Mouse (Mus musculus): Measurements from ENCODE around the gene Rdh11. TPM values are rescaled to one million over a fixed set of nuclear protein-coding genes. Genes with fewer than 3 reads are reported as not detected.

Gene Rdh11
- 53.1 and 60.5 TPM in 2 replicates for total RNA-seq (2014; rRNA removed)
- polyA plus RNA-seq (2012; rRNA removed) = 37.9 and 46.4 TPM in 2 replicates

DNA sequence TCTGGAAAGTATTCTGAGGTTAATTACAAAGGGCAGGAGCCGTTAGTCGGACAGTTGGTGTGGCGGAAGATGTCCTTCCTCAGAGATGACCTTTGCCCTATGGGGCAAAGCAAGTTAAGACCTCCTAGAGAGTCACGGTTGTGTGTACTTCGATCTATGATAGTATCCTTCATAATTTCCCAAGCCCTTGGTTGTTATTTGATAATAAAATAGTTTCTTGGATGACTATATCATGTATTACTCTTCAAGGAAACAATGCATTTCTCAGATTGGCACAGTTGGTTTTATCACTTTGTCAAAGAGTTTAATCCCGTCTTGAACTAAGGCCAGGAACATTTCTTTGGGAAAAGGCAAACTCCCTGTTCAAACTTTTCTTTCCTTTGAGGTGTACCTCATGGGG is at the start of gene Rdh11:
Gene Rdh11, minus strand, starts transcription at position 101 of the 400 bp plus-strand sequence.
- H3K9ac ChIP-seq (ENCODE audit: low read depth, low read length) = peak within 1 kb of the TSS; percentile 56
- 46% methylated on average over 6 of the region's 6 CpGs for WGBS
- peaks cover 5% of the 10 kb centered on the region; the same call in 1 of the 2 replicates for H3K79me2 ChIP-seq (ENCODE audit: control insufficient read depth, insufficient read depth, low read length)
- peaks cover 13% of the 10 kb centered on the region for H3K36me3 ChIP-seq (ENCODE audit: control insufficient read depth, insufficient read depth, low read length)
- peak within 1 kb of the TSS; percentile 71 for H3K27ac ChIP-seq (replicated peaks; ENCODE audit: insufficient read depth, low read depth, low read length)
- no peaks in the 10 kb centered on the region for H3K27me3 ChIP-seq (ENCODE audit: control insufficient read depth, insufficient read depth, low read length)
- TF ChIP-seq CTCF (IDR thresholded peaks at IDR 0.05; ENCODE audit: low read depth, low read length) = no peak
- no peak for TF ChIP-seq POLR2A (IDR thresholded peaks at IDR 0.05; ENCODE audit: extremely low read depth, insufficient read depth, low read length)
- H3K4me1 ChIP-seq (ENCODE audit: control insufficient read depth, insufficient read depth, low read length) = peaks cover 11% of the 10 kb centered on the region
- peak within 1 kb of the TSS; percentile 76 for H3K4me3 ChIP-seq (ENCODE audit: insufficient read depth, low read depth, low read length)
- DNase-seq (ENCODE audit: extremely low read depth, low read depth, low spot score) = no peak

DNA sequence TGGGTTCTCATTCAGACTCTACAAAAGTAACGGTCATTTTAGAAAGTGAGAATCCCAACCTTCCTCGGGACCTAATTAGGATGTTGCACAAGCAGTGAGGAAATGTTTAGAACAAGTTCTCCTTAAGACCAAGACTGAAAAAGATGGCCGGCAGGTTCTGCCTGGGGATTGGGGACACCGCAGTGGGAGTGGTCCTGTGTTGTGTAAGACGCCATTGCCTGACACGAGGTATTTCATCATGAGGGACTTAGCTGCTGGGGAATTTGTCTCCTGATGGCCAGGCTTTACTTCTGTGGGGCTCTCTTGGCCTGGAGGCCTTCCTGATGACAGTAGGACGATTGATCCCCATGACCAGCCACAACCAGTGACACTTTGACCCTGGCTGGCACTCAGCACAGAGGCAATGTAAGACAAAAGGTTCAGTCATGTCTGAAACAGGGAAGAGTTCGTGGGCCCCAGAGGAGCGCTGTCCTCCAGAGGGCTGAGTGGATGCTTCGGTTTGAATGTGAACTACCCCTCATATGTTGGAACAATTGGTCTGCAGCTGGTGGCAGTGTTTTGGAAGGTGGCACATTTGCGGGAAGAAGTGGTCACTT is 43.5 kb upstream of the Rdh11 start:
- DNase-seq (ENCODE audit: extremely low read depth, low read depth, low spot score) = no peak

DNA sequence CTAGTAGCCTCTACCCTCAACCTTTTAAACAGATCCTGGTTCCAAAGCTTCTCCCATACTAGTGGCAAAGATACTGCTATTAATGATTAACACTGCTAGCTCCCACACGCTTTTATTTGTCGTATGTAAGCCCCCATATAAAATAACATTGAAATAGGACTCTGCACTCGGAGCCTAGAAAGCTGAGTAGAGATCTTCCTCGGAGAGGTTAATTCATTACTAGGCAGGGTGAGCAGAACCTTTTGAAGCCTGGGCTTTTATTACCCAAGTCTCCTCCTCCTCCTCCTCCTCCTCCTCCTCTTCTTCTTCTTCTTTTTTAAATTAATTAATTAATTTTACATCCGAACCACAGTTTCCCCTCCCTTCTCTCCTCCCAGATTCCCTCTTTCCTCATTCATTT is 25.4 kb upstream of the Rdh11 start:
- no peak overlapping the region for H3K4me3 ChIP-seq (ENCODE audit: insufficient read depth, low read depth, low read length)
- H3K27ac ChIP-seq (replicated peaks; ENCODE audit: insufficient read depth, low read depth, low read length) = no peak overlapping the region
- 27% methylated on average over 5 of the region's 5 CpGs for WGBS
- H3K79me2 ChIP-seq (ENCODE audit: control insufficient read depth, insufficient read depth, low read length) = no peaks in the 10 kb centered on the region
- H3K36me3 ChIP-seq (ENCODE audit: control insufficient read depth, insufficient read depth, low read length) = no peaks in the 10 kb centered on the region
- H3K27me3 ChIP-seq (ENCODE audit: control insufficient read depth, insufficient read depth, low read length) = no peaks in the 10 kb centered on the region
- H3K9ac ChIP-seq (ENCODE audit: low read depth, low read length) = no peak overlapping the region
- no peaks in the 10 kb centered on the region for H3K4me1 ChIP-seq (ENCODE audit: control insufficient read depth, insufficient read depth, low read length)
- TF ChIP-seq POLR2A (IDR thresholded peaks at IDR 0.05; ENCODE audit: extremely low read depth, insufficient read depth, low read length) (no peak), CTCF (IDR thresholded peaks at IDR 0.05; ENCODE audit: low read depth, low read length) (no peak)
- no peak for DNase-seq (ENCODE audit: extremely low read depth, low read depth, low spot score)

More for the DNA sequence above, 43.5 kb upstream of the Rdh11 start:
- Histone ChIP-seq H3K36me3 (ENCODE audit: control insufficient read depth, insufficient read depth, low read length) (peaks cover 51% of the 10 kb centered on the region), H3K4me1 (ENCODE audit: control insufficient read depth, insufficient read depth, low read length) (no peaks in the 10 kb centered on the region), H3K79me2 (ENCODE audit: control insufficient read depth, insufficient read depth, low read length) (no peaks in the 10 kb centered on the region), H3K27me3 (ENCODE audit: control insufficient read depth, insufficient read depth, low read length) (no peaks in the 10 kb centered on the region), H3K27ac (replicated peaks; ENCODE audit: insufficient read depth, low read depth, low read length) (no peak overlapping the region), H3K4me3 (ENCODE audit: insufficient read depth, low read depth, low read length) (no peak overlapping the region), H3K9ac (ENCODE audit: low read depth, low read length) (no peak overlapping the region)
- TF ChIP-seq POLR2A (IDR thresholded peaks at IDR 0.05; ENCODE audit: extremely low read depth, insufficient read depth, low read length) (no peak), CTCF (IDR thresholded peaks at IDR 0.05; ENCODE audit: low read depth, low read length) (no peak)
- 78% methylated on average over 11 of the region's 11 CpGs for WGBS

DNA sequence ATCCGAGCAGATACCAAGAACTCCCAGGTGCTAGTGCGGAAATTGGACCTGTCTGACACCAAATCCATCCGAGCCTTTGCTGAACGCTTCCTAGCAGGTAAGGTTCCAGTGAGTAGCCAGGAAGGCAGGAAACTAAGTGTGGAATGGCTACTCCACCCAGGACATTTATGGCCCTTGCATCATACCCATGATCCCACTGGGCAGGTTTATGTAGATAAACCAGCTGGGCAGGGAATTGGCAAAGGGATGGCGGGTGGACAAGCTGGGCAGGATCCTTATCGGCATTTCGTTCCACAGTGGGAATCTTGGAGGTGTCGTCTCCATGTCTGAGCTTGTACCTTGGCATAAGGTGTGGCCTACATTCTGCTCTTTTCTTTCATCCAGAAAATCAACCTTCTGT is 19.4 kb upstream of the Rdh11 start:
- Histone ChIP-seq H3K27me3 (ENCODE audit: control insufficient read depth, insufficient read depth, low read length) (no peaks in the 10 kb centered on the region), H3K4me1 (ENCODE audit: control insufficient read depth, insufficient read depth, low read length) (no peaks in the 10 kb centered on the region), H3K4me3 (ENCODE audit: insufficient read depth, low read depth, low read length) (no peak overlapping the region), H3K27ac (replicated peaks; ENCODE audit: insufficient read depth, low read depth, low read length) (no peak overlapping the region), H3K36me3 (ENCODE audit: control insufficient read depth, insufficient read depth, low read length) (no peaks in the 10 kb centered on the region), H3K79me2 (ENCODE audit: control insufficient read depth, insufficient read depth, low read length) (no peaks in the 10 kb centered on the region), H3K9ac (ENCODE audit: low read depth, low read length) (no peak overlapping the region)
- 90% methylated on average over 8 of the region's 8 CpGs for WGBS
- no peak for TF ChIP-seq CTCF (IDR thresholded peaks at IDR 0.05; ENCODE audit: low read depth, low read length)
- no peak for TF ChIP-seq POLR2A (IDR thresholded peaks at IDR 0.05; ENCODE audit: extremely low read depth, insufficient read depth, low read length)
- no peak for DNase-seq (ENCODE audit: extremely low read depth, low read depth, low spot score)

DNA sequence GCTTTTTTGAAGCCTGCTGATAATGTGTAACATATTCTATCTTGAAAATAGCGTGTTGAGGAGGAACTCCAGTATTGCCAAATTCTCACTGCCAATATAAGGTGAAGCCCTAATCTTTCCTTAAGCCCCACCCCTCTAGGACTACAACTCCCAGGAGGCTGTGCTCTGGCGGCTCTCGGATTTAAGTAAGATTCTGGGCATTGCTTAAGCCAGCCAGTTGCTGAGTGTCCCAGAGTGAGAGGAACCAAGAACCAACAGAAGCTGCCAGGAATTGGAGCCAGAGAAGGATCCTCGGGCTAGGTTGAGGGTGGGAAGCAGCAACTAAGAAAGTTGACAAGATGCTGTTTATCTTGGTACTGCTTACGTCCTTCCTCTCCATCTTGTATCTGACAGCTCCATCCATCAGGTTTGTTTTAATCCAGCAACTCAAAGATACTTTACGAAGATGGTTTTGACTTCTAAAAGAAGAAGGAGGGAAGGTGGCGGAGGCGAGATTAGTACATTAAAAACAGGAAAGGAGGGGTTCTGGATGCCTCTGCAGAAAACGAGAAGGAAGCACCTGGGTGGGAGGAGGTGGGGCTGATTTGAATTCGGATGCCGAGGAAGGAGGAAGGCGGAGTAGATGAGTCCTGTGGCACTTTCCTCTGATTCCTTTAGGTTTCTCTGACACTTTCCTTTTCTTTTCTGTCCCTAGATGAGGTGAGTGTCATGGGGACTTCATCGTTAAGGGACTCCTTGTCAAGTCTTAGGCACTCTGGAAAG is 16.8 kb upstream of the Rdh11 start, which contains the start of gene Rdh12:
Gene Rdh12, plus strand, starts transcription at position 212 of the 762 bp plus-strand sequence.
- no peak within 1 kb of the TSS for H3K9ac ChIP-seq (ENCODE audit: low read depth, low read length)

More for the DNA sequence above, 16.8 kb upstream of the Rdh11 start, which contains the start of gene Rdh12:
- Histone ChIP-seq H3K27me3 (ENCODE audit: control insufficient read depth, insufficient read depth, low read length) (no peaks in the 10 kb centered on the region), H3K27ac (replicated peaks; ENCODE audit: insufficient read depth, low read depth, low read length) (no peak within 1 kb of the TSS), H3K36me3 (ENCODE audit: control insufficient read depth, insufficient read depth, low read length) (no peaks in the 10 kb centered on the region), H3K79me2 (ENCODE audit: control insufficient read depth, insufficient read depth, low read length) (no peaks in the 10 kb centered on the region), H3K4me1 (ENCODE audit: control insufficient read depth, insufficient read depth, low read length) (no peaks in the 10 kb centered on the region), H3K4me3 (ENCODE audit: insufficient read depth, low read depth, low read length) (no peak within 1 kb of the TSS; the same call in 1 of the 2 replicates)
- DNase-seq (ENCODE audit: extremely low read depth, low read depth, low spot score) = no peak
- 19% methylated on average over 13 of the region's 13 CpGs for WGBS
- TF ChIP-seq CTCF (IDR thresholded peaks at IDR 0.05; ENCODE audit: low read depth, low read length) (no peak), POLR2A (IDR thresholded peaks at IDR 0.05; ENCODE audit: extremely low read depth, insufficient read depth, low read length) (no peak)
